Mouse (Mus musculus): ENCODE measurements around the gene Olfr1340. TPM values are rescaled to one million over a fixed set of nuclear protein-coding genes. Genes with fewer than 3 reads are reported as not detected.

The Olfr1340 gene
- polyA plus RNA-seq, 1 experiment = not detected

- no peaks in the 10 kb centered on the region for H3K9me3 ChIP-seq (ENCODE audit: control insufficient read depth, low read length)
- peaks cover 24% of the 10 kb centered on the region for H3K27me3 ChIP-seq (ENCODE audit: control insufficient read depth)
- TF ChIP-seq GATA1 (IDR thresholded peaks at IDR 0.05; ENCODE audit: low read length) (no peak), TAL1 (IDR thresholded peaks at IDR 0.05; ENCODE audit: low read length) (no peak)
- H3K36me3 ChIP-seq (ENCODE audit: control insufficient read depth) = no peaks in the 10 kb centered on the region
- H3K4me1 ChIP-seq (ENCODE audit: control insufficient read depth) = no peaks in the 10 kb centered on the region
- H3K4me3 ChIP-seq (replicated peaks) = no peak overlapping the region
These were observed 19.6 kb downstream of the Olfr1340 start for GRCm38 (mm10) chr4:118739574-118739973.

GRCm38 (mm10) chr4:118740988-118741698 lies 21.2 kb downstream of the Olfr1340 start:
- Histone ChIP-seq H3K27me3 (ENCODE audit: control insufficient read depth) (peaks cover 24% of the 10 kb centered on the region), H3K4me3 (replicated peaks) (no peak overlapping the region)
- TF ChIP-seq GATA1 (IDR thresholded peaks at IDR 0.05; ENCODE audit: low read length) (no peak), TAL1 (IDR thresholded peaks at IDR 0.05; ENCODE audit: low read length) (no peak)

GRCm38 (mm10) chr4:118741881-118742280 lies 21.9 kb downstream of the Olfr1340 start:
- H3K9me3 ChIP-seq (ENCODE audit: control insufficient read depth, low read length) = 0 out of 2 replicates have a peak, but pooled peaks cover 3% of the 10 kb centered on the region
- H3K4me3 ChIP-seq (replicated peaks) = no peak overlapping the region
- no peaks in the 10 kb centered on the region for H3K4me1 ChIP-seq (ENCODE audit: control insufficient read depth)
- TF ChIP-seq TAL1 (IDR thresholded peaks at IDR 0.05; ENCODE audit: low read length) (no peak), GATA1 (IDR thresholded peaks at IDR 0.05; ENCODE audit: low read length) (no peak)
- no peaks in the 10 kb centered on the region for H3K36me3 ChIP-seq (ENCODE audit: control insufficient read depth)
- peaks cover 24% of the 10 kb centered on the region for H3K27me3 ChIP-seq (ENCODE audit: control insufficient read depth)

More at GRCm38 (mm10) chr4:118740988-118741698, 21.2 kb downstream of the Olfr1340 start:
- Histone ChIP-seq H3K36me3 (ENCODE audit: control insufficient read depth) (no peaks in the 10 kb centered on the region), H3K9me3 (ENCODE audit: control insufficient read depth, low read length) (0 out of 2 replicates have a peak, but pooled peaks cover under 1% of the 10 kb centered on the region), H3K4me1 (ENCODE audit: control insufficient read depth) (no peaks in the 10 kb centered on the region)

- no peak for TF ChIP-seq GATA1 (IDR thresholded peaks at IDR 0.05; ENCODE audit: low read length)
- no peak for TF ChIP-seq TAL1 (IDR thresholded peaks at IDR 0.05; ENCODE audit: low read length)
- H3K4me1 ChIP-seq (ENCODE audit: control insufficient read depth) = no peaks in the 10 kb centered on the region
- H3K9me3 ChIP-seq (ENCODE audit: control insufficient read depth, low read length) = no peaks in the 10 kb centered on the region
- no peaks in the 10 kb centered on the region for H3K27me3 ChIP-seq (ENCODE audit: control insufficient read depth)
- H3K36me3 ChIP-seq (ENCODE audit: control insufficient read depth) = no peaks in the 10 kb centered on the region
- H3K4me3 ChIP-seq (replicated peaks) = no peak within 1 kb of the TSS
These were observed 38.7 kb downstream of the Olfr1340 start, which contains the start of gene Olfr1338 for GRCm38 (mm10) chr4:118758637-118759036. Olfr1338 (minus strand) TSS chr4:118758737.

Other genes starting within 250 kb of the Olfr1340 start
- gene Tie1, start 230.1 kb upstream of the Olfr1340 start, polyA plus RNA-seq (2012) = 0.08 and 0.10 TPM in 2 replicates
- 0.05 TPM in 1 of 2 replicates, not detected in the other for gene 2610528J11Rik, start 193.1 kb upstream of the Olfr1340 start, polyA plus RNA-seq (2012)
- not detected in 2 replicates for gene Tmem125, start 176.1 kb upstream of the Olfr1340 start, polyA plus RNA-seq (2012)
- 0.17 and 0.32 TPM in 2 replicates for gene Cfap57, start 99.4 kb upstream of the Olfr1340 start, polyA plus RNA-seq (2012)
- gene Ebna1bp2, start 99.3 kb upstream of the Olfr1340 start, polyA plus RNA-seq (2012) = 0.83 and 1.8 TPM in 2 replicates
- not detected in 2 replicates for gene Olfr62, start 61.2 kb upstream of the Olfr1340 start, polyA plus RNA-seq (2012)
- gene Olfr1342, start 27.4 kb upstream of the Olfr1340 start, polyA plus RNA-seq (2012) = not detected in 2 replicates
- not detected in 2 replicates for gene Olfr1341, start 16.6 kb upstream of the Olfr1340 start, polyA plus RNA-seq (2012)
- gene Olfr1339, start 12.0 kb downstream of the Olfr1340 start, polyA plus RNA-seq (2012) = not detected in 2 replicates
- not detected in 2 replicates for gene Olfr1338, start 38.6 kb downstream of the Olfr1340 start, polyA plus RNA-seq (2012)
- gene Olfr1337, start 62.4 kb downstream of the Olfr1340 start, polyA plus RNA-seq (2012) = not detected in 2 replicates
- gene Olfr1335, start 89.8 kb downstream of the Olfr1340 start, polyA plus RNA-seq (2012) = not detected in 2 replicates
- gene Olfr1333, start 116.1 kb downstream of the Olfr1340 start, polyA plus RNA-seq (2012) = not detected in 2 replicates
- gene Olfr1331, start 144.5 kb downstream of the Olfr1340 start, polyA plus RNA-seq (2012) = not detected in 2 replicates
- not detected in 2 replicates for gene Olfr1330, start 168.5 kb downstream of the Olfr1340 start, polyA plus RNA-seq (2012)
- not detected in 2 replicates for gene Olfr1329, start 197.3 kb downstream of the Olfr1340 start, polyA plus RNA-seq (2012)
- gene Olfr1328, start 218.5 kb downstream of the Olfr1340 start, polyA plus RNA-seq (2012) = 0.02 TPM in 1 of 2 replicates, not detected in the other
- not detected in 2 replicates for gene Lao1, start 241.4 kb downstream of the Olfr1340 start, polyA plus RNA-seq (2012)

Measured in erythroblast, embryonic 14.5 days (primary cell).